Comparison of ENCODE assay signal across 17 mouse cellular contexts in genomic region chr4:32890735-32891098, GRCm38 (mm10). TPM values are rescaled to one million over a fixed set of nuclear protein-coding genes. Genes with fewer than 3 reads are reported as not detected.
DNase-seq lines count a peak whose midpoint lies in the region; ATAC-seq and TF ChIP-seq lines count a peak whose summit lies in the region.
"Had no signal": no experiment of that assay in that cellular context is flagged by ENCODE, and none has a peak within 500 bp of the region (broad histone marks: within the 10 kb centered on the region; RNA-seq: fewer than 3 reads in every experiment).

No protein-coding gene starts in this region.

- peak overlapping the region; percentile 58 for H3K4me2 ChIP-seq in heart, embryonic 15.5 days
- H3K4me2 ChIP-seq: liver, embryonic 11.5 days; neural tube, embryonic 12.5 days had no signal

- no peak overlapping the region for H3K4me3 ChIP-seq in left cerebral cortex, adult 2 months
- no peak overlapping the region for H3K4me3 ChIP-seq in heart, embryonic 15.5 days
- H3K4me3 ChIP-seq: limb, embryonic 10.5 days; megakaryocyte, embryonic 14.5 days; neural tube, embryonic 12.5 days had no signal

- H3K9me3 ChIP-seq in heart, embryonic 15.5 days (replicated peaks), result peaks cover 5% of the 10 kb centered on the region; the same call in 1 of the 2 replicates

- DNase-seq in heart, adult 11 months, result peak; percentile 91
- no peak for DNase-seq in heart, postnatal 4 days
- DNase-seq in left cerebral cortex, adult 2 months (ENCODE audit: extremely low spot score in 1 of 2, low spot score in 2 of 2), result no peak
- DNase-seq in left cerebral cortex, postnatal 10 days (ENCODE audit: extremely low spot score in 1 of 2, low spot score in 2 of 2), result no peak
- peak; percentile 24 to 43 for DNase-seq in heart, postnatal 10 days
- DNase-seq in adrenal gland, postnatal 14 days, result no peak
- DNase-seq: adrenal gland, adult 2 months; cerebellum, adult 8-10 months; gastrocnemius, postnatal 36 days; kidney, adult 18-20 months; lung, adult 18-20 months; thymus, postnatal 36 days had no signal

- WGBS in heart, embryonic 15.5 days, result 66% methylated on average over 5 of the region's 5 CpGs

- intact Hi-C loops in left cerebral cortex, adult 2 months (cut with DNase I), result no loop called here
- intact Hi-C loops in left cerebral cortex, postnatal 10 days (cut with DNase I), result no loop called here
- intact Hi-C loops in heart, postnatal 10 days (cut with DNase I), result loop anchor here (5.0 kb wide), 1 partner anchor 57 kb away; no protein-coding TSS in a partner anchor

- H3K4me1 ChIP-seq in heart, embryonic 15.5 days (replicated peaks), result peaks cover 33% of the 10 kb centered on the region
- H3K4me1 ChIP-seq: limb, embryonic 10.5 days had no signal

- 0 out of 2 replicates have a peak overlapping the region, but pooled peaks have one; percentile 2 for H3K9ac ChIP-seq in heart, embryonic 15.5 days
- H3K9ac ChIP-seq: neural tube, embryonic 12.5 days had no signal

- TF ChIP-seq CTCF in left cerebral cortex, adult 2 months (IDR thresholded peaks at IDR 0.05), result no peak

- no peaks in the 10 kb centered on the region for H3K36me3 ChIP-seq in heart, embryonic 15.5 days

- H3K27me3 ChIP-seq in heart, embryonic 15.5 days, result no peaks in the 10 kb centered on the region

- ATAC-seq in heart, embryonic 15.5 days (replicated peaks; ENCODE audit: insufficient number of reproducible peaks, insufficient read depth, low FRiP score, low read depth), result no peak

- peak overlapping the region; percentile 53; the same call in 1 of the 2 replicates for H3K27ac ChIP-seq in left cerebral cortex, adult 2 months
- H3K27ac ChIP-seq in heart, embryonic 15.5 days, result peak overlapping the region; percentile 86
- H3K27ac ChIP-seq: limb, embryonic 10.5 days; neural tube, embryonic 12.5 days had no signal

RNA-seq across cellular contexts. Expression of gene Ankrd6, which starts 59.9 kb away (rescaled TPM):
- total RNA-seq in heart, postnatal 4 days (2021), result 1 to 10 TPM; 7.2 to 8.2 TPM
- total RNA-seq in left cerebral cortex, adult 2 months (2021), result 10 to 100 TPM; 51.6 to 54.5 TPM
- 10 to 100 TPM; 23.1 to 25.3 TPM for total RNA-seq in left cerebral cortex, postnatal 10 days (2021)
- 4.1 and 6.3 TPM in 2 replicates for polyA plus RNA-seq in heart, embryonic 15.5 days (2015; fragmentation: Nextera tagmentation; extraction: Ambion mirVana)
- total RNA-seq in heart, postnatal 10 days (2021), result 1 to 10 TPM; 3.5 to 6.3 TPM
- total RNA-seq in adrenal gland, postnatal 14 days (2021), result 3.0 and 5.4 TPM in 2 replicates

Comparison
In these comparisons a context has a peak if more than half of its experiments do, and no peak if none do; other contexts are left out.
1. DNase-seq: peak in heart, adult 11 months (single experiment) and heart, postnatal 10 days (2 of 2); none in heart, postnatal 4 days (single experiment), left cerebral cortex, adult 2 months (0 of 2), left cerebral cortex, postnatal 10 days (0 of 2) and adrenal gland, postnatal 14 days (single experiment).